ENCODE assay signal across 9 mouse cellular contexts in the genomic region with DNA sequence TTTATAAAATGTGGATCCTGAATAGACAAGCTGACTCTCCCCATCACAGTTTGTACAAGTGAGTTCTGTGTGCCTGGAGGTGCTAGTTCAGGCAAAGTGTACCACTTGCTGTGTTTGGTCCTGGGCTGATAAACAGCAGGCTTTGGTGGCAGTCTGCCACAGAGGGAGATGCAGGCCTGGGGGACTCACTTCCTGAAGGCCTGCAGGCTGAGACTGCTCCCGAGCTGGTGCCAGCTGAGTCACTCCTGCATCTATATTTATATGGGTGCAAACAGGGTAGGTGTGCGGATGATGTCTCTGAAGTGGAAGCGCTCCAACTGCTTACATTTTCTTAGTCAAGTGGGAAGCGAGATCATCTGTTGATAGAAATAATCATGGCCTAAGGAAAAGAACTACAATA. TPM values are rescaled to one million over a fixed set of nuclear protein-coding genes. Genes with fewer than 3 reads are reported as not detected.
A peak's percentile ranks its signal among the peaks of the same experiment; 100 is the strongest.
DNase-seq lines count a peak whose midpoint lies in the region; ATAC-seq and TF ChIP-seq lines count a peak whose summit lies in the region.
"Had no signal": no experiment of that assay in that cellular context is flagged by ENCODE, and none has a peak within 500 bp of the region (broad histone marks: within the 10 kb centered on the region; RNA-seq: fewer than 3 reads in every experiment).

No protein-coding gene starts in this region.

- 0 out of 2 replicates have a peak, but pooled peaks cover 3% of the 10 kb centered on the region for H3K4me1 ChIP-seq in hindbrain, embryonic 10.5 days (replicated peaks)
- H3K4me1 ChIP-seq in midbrain, embryonic 11.5 days (ENCODE audit: control insufficient read depth, insufficient read depth, low read length), result no peaks in the 10 kb centered on the region
- H3K4me1 ChIP-seq: neural tube, embryonic 12.5 days had no signal

- TF ChIP-seq CTCF in Patski (IDR thresholded peaks at IDR 0.05), result no peak

- H3K4me3 ChIP-seq in hindbrain, embryonic 10.5 days, result no peak overlapping the region
- H3K4me3 ChIP-seq in midbrain, embryonic 11.5 days (ENCODE audit: low read depth, low read length), result no peak overlapping the region
- H3K4me3 ChIP-seq: neural tube, embryonic 12.5 days had no signal

- H3K27ac ChIP-seq in hindbrain, embryonic 10.5 days, result no peak overlapping the region
- no peak overlapping the region for H3K27ac ChIP-seq in midbrain, embryonic 11.5 days (ENCODE audit: low read depth, low read length)
- H3K27ac ChIP-seq: neural tube, embryonic 12.5 days had no signal

- DNase-seq in 416B (ENCODE audit: low read depth) (peak; percentile 81), Patski (ENCODE audit: low read depth, low spot score) (no peak)
- peak; percentile 32 to 60 for DNase-seq in gastrocnemius, adult 8-10 months (ENCODE audit: low spot score in 2 of 2)
- DNase-seq in layer of hippocampus, postnatal 14 days (ENCODE audit: low spot score in 2 of 2), result peak; percentile 32 to 53
- peak; percentile 53 for DNase-seq in urinary bladder, postnatal 14 days (ENCODE audit: low spot score)
- DNase-seq in hindbrain, embryonic 10.5 days (ENCODE audit: low spot score), result no peak
- no peak for DNase-seq in yolk sac, embryonic 10.5 days (ENCODE audit: low spot score)
- no peak for DNase-seq in midbrain, embryonic 11.5 days (ENCODE audit: low spot score, missing footprints)

- H3K4me2 ChIP-seq in midbrain, embryonic 11.5 days, result no peak overlapping the region
- H3K4me2 ChIP-seq: neural tube, embryonic 12.5 days had no signal

- CTCF ChIA-PET in Patski (lab: Charles Lee), result interaction anchor here (1.0 to 2.3 kb wide), 5 partner anchors 9 to 65 kb away, joined by 3 to 8 read pairs (median 3); no protein-coding TSS in a partner anchor

- peak; percentile 56 for ATAC-seq in Patski
- no peak for ATAC-seq in midbrain, embryonic 11.5 days (ENCODE audit: low FRiP score)

- H3K9me3 ChIP-seq in hindbrain, embryonic 10.5 days, result no peaks in the 10 kb centered on the region
- H3K9me3 ChIP-seq in midbrain, embryonic 11.5 days (ENCODE audit: control insufficient read depth, low read length), result no peaks in the 10 kb centered on the region
- H3K9me3 ChIP-seq: neural tube, embryonic 12.5 days had no signal

- in situ Hi-C loops in Patski (cut with MboI; ENCODE audit: low pct_unique_long_range_greater_than_20kb), result no loop called here

- H3K9ac ChIP-seq in midbrain, embryonic 11.5 days (ENCODE audit: low read length), result no peak overlapping the region
- H3K9ac ChIP-seq: neural tube, embryonic 12.5 days had no signal

- H3K36me3 ChIP-seq in hindbrain, embryonic 10.5 days, result peaks cover 8% of the 10 kb centered on the region
- H3K36me3 ChIP-seq in midbrain, embryonic 11.5 days (ENCODE audit: control insufficient read depth, insufficient read depth, low read length), result peaks cover 1% of the 10 kb centered on the region; the same call in 1 of the 2 replicates

- POLR2A ChIA-PET in Patski (lab: Charles Lee), result interaction anchor here (0.6 to 1.2 kb wide), 2 partner anchors 23 to 27 kb away, joined by 3 to 9 read pairs; no protein-coding TSS in a partner anchor

- WGBS in hindbrain, embryonic 10.5 days, result 83% methylated on average over 4 of the region's 4 CpGs
- 83% methylated on average over 4 of the region's 4 CpGs for WGBS in midbrain, embryonic 11.5 days

- H3K27me3 ChIP-seq in Patski, result no peaks in the 10 kb centered on the region
- no peaks in the 10 kb centered on the region for H3K27me3 ChIP-seq in hindbrain, embryonic 10.5 days (ENCODE audit: insufficient read depth, poor library complexity, severe bottlenecking)
- H3K27me3 ChIP-seq in midbrain, embryonic 11.5 days (ENCODE audit: control insufficient read depth, insufficient read depth, low read length), result no peaks in the 10 kb centered on the region
- H3K27me3 ChIP-seq: neural tube, embryonic 12.5 days had no signal

RNA-seq across cellular contexts. Expression of gene Atp5l, which starts 14.9 kb away (rescaled TPM):
- polyA plus RNA-seq in Patski (2021), result 440 TPM
- 100 to 1,000 TPM; 642 to 789 (median 713) TPM for total RNA-seq in gastrocnemius, adult 8-10 months (2022)
- 100 to 1,000 TPM; 394 to 409 TPM for total RNA-seq in layer of hippocampus, postnatal 14 days (2021)
- 599 and 650 TPM in 2 replicates for polyA plus RNA-seq in hindbrain, embryonic 10.5 days (2016; fragmentation: Nextera tagmentation; extraction: Ambion mirVana)
- 574 and 619 TPM in 2 replicates for polyA plus RNA-seq in midbrain, embryonic 11.5 days (2014; fragmentation: Nextera tagmentation; extraction: Ambion mirVana)

RNA-seq across cellular contexts. Expression of gene Kmt2a, which starts 24.5 kb away (rescaled TPM):
- polyA plus RNA-seq in Patski (2021), result 22.2 TPM
- total RNA-seq in gastrocnemius, adult 8-10 months (2022), result 10 to 100 TPM; 14.0 to 22.4 (median 18.0) TPM
- total RNA-seq in layer of hippocampus, postnatal 14 days (2021), result 10 to 100 TPM; 47.5 to 50.0 TPM
- polyA plus RNA-seq in hindbrain, embryonic 10.5 days (2016; fragmentation: Nextera tagmentation; extraction: Ambion mirVana), result 11.8 and 18.2 TPM in 2 replicates
- polyA plus RNA-seq in midbrain, embryonic 11.5 days (2014; fragmentation: Nextera tagmentation; extraction: Ambion mirVana), result 14.0 and 19.4 TPM in 2 replicates

RNA-seq across cellular contexts. Expression of gene Ube4a, which starts 59.8 kb away (rescaled TPM):
- polyA plus RNA-seq in Patski (2021), result 44.1 TPM
- 10 to 100 TPM; 37.3 to 48.3 (median 41.4) TPM for total RNA-seq in gastrocnemius, adult 8-10 months (2022)
- total RNA-seq in layer of hippocampus, postnatal 14 days (2021), result 10 to 100 TPM; 90.6 to 91.6 TPM
- 22.7 and 25.0 TPM in 2 replicates for polyA plus RNA-seq in hindbrain, embryonic 10.5 days (2016; fragmentation: Nextera tagmentation; extraction: Ambion mirVana)
- 32.1 and 37.2 TPM in 2 replicates for polyA plus RNA-seq in midbrain, embryonic 11.5 days (2014; fragmentation: Nextera tagmentation; extraction: Ambion mirVana)

Comparison
In these comparisons a context has a peak if more than half of its experiments do, and no peak if none do; other contexts are left out.
1. DNase-seq: peak in 416B (single experiment), gastrocnemius, adult 8-10 months (2 of 2), layer of hippocampus, postnatal 14 days (2 of 2) and urinary bladder, postnatal 14 days (single experiment); none in Patski (single experiment), hindbrain, embryonic 10.5 days (single experiment), yolk sac, embryonic 10.5 days (single experiment) and midbrain, embryonic 11.5 days (single experiment).